Mouse (Mus musculus): ENCODE results near the gene Syt9.

DNA sequence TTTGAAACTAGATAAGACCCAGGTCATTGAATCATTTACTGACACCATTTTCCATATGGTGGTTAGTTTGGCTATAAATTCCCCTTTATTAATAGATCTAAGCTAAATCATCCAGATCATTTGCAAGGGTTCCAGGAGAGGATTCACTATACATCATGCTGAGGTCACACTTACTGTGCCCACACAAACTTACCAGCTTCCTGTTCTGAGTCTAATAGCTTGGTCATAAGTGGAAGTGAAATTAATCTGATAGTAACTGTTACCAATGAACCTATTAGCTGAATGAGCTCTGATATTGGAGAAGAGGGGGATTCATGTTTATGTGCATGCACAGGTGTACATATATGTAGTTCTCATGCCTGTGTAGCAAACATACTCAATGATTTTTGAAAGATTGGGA is 124.9 kb downstream of the Syt9 start:
- no peak for TF ChIP-seq CTCF (IDR thresholded peaks at IDR 0.05; ENCODE audit: extremely low read depth, insufficient read depth, insufficient read length, insufficient replicate concordance)
- no peak for TF ChIP-seq POLR2A (IDR thresholded peaks at IDR 0.05; ENCODE audit: low read depth, low read length)

Data from spleen, adult 2 months (tissue).